Mouse (Mus musculus) skeletal muscle tissue, adult 2 months (tissue): ENCODE results near the gene Galnt15.
"Not testable (repeated sequence)": the region's sequence is repeated elsewhere in the genome, so short reads cannot be mapped to it uniquely, and the experiment has no call there.

Experiments used
- DNase-seq: peaks from one replicate; pipeline ENCODE4 v3.0.0-alpha.2; 2012; ENCODE audit warnings: low read depth, low spot score

Galnt15 gene

GRCm38 (mm10) chr14:32087584-32088248 is 58.9 kb downstream of the Galnt15 start:
- DNase-seq: not testable (repeated sequence)

DNA sequence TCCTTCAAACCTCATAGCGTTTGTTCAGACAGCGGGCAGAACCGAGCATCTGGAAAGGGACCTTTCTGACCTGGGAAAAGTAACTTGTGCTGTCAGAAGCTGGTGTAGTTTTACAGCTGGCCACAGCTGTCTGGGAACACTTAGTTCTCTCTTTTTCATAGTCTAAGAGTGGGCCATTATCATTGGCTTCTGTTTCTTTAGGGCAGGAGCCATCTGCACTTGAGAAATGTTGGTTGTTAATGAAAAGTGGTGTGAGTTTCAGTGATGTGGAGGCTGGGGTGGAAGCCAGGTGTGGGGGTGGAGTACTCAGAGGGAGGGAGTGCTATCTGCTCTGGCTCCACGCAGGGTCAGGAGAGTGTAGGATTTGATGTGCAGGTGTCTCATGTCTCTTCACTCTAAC is 62.3 kb downstream of the Galnt15 start:
- no peak for DNase-seq

DNA sequence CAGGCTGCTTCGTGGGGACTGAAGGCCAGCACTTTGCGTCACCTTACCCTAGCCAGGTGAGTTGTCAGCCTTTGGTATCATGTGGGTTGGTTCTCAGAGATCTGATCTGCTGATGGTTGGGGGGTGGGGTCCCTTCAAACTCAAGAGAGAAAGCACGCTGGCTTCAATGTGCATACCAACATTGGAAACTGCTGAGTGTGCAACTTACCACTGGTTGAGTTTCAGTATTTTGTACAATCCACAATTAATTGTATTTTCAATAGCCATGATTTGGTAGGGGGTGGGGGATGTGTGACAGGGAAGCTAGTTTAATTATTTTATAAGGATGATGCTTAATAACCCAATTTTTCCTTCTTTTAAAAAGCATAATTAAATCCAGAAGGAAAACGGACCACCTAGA is 62.9 kb downstream of the Galnt15 start:
- no peak for DNase-seq

- no peak for DNase-seq
Measured at GRCm38 (mm10) chr14:32093018-32093417, 64.2 kb downstream of the Galnt15 start.

DNA sequence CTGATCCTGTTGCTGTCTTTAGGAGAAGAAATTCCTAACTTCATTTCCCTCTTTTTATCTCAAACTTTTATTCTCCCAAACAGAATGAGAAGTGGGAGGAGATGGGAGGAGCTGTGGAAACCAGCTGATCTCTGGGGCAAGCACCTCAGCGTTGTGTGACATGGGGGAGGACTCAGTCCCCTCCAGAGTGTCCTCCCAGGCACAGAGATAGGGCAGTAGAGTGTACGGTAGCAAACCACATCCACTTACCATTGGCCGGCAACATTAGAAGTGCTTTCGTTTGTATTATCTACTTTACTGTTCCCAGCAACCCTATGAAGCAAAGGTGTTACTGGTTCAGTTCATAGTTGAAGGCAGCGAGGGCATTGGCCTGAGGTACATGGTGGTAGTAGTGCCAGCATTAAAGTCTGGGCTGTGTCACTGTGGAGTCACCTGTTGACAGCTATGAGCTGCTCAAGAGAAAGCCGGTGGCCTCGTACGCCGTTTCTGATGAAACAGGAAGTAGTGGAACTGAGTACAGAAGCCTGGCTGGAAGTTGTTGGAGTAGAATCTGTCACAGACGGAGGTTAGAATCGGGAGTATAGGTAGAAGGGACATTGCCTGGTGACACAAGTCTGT is 64.8 kb downstream of the Galnt15 start:
- DNase-seq: no peak

DNA sequence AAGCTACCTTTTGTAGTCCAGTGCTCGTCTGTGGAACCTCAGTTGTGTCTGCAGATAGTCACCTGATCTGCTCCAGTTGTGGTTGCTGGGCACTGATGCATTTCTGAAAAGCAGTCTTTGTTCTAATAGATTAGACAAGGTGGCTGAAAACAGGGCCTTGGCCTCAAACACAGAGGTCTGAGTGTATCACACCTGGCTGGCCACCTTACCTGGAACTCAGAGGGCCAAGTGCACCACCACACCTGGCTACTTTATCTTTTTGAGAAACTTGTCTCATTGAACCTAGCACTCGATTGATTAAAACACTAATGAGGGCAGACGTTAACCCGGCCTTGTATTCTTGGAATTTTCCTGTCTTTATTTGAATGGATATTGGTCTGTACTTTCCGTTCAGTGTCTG is 66.9 kb downstream of the Galnt15 start:
- DNase-seq: no peak

GRCm38 (mm10) chr14:32096740-32097139 is 68.0 kb downstream of the Galnt15 start:
- DNase-seq: no peak

GRCm38 (mm10) chr14:32097691-32098090 is 68.9 kb downstream of the Galnt15 start:
- DNase-seq: no peak

DNA sequence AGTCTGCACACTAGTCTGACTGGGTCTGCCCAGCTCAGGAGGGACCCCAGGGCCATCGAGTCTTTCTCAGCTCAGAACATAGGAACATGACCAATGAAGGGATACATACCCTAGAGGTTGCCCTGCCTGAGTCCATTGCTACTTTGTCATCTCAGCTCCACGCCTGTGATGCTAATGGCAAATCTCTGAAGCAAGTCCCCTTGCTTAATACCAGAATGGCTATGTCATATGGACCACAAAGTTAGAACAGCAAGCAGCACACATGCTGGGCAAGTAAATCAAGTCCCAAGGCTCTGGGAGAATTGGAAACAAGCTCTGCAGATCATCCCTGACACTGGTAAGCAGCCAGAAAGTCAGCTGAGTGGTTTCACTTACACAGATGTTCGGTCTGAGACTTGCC is 70.2 kb downstream of the Galnt15 start:
- peak; percentile 19 for DNase-seq

- DNase-seq: no peak
Measured at GRCm38 (mm10) chr14:32103556-32103955, 74.8 kb downstream of the Galnt15 start.

DNA sequence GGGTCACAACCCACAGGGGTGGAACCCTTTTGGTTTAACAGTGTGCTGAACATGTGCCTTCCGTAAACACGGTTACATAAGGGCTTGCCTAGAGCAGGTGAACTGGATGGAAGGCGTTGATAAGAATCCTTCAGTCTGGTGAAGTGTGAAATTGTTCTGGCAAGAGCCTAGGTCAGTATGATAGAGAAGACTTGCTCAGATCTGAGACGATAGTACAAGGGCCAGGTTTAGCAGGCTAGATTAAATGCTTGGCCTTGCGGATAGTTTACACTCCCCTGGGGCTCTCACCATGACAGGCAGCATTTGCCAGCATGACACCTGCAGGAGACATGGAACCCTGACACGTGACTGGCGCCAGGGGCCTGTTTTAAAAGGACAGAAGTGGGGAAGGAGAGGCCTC is 76.9 kb downstream of the Galnt15 start:
- DNase-seq: no peak

- DNase-seq: no peak
Measured at GRCm38 (mm10) chr14:32106911-32107310, 78.1 kb downstream of the Galnt15 start.
